Mouse (Mus musculus): ENCODE results near the gene Axdnd1.
"Not testable (repeated sequence)": the region's sequence is repeated elsewhere in the genome, so short reads cannot be mapped to it uniquely, and the experiment has no call there.

The Axdnd1 gene

DNA sequence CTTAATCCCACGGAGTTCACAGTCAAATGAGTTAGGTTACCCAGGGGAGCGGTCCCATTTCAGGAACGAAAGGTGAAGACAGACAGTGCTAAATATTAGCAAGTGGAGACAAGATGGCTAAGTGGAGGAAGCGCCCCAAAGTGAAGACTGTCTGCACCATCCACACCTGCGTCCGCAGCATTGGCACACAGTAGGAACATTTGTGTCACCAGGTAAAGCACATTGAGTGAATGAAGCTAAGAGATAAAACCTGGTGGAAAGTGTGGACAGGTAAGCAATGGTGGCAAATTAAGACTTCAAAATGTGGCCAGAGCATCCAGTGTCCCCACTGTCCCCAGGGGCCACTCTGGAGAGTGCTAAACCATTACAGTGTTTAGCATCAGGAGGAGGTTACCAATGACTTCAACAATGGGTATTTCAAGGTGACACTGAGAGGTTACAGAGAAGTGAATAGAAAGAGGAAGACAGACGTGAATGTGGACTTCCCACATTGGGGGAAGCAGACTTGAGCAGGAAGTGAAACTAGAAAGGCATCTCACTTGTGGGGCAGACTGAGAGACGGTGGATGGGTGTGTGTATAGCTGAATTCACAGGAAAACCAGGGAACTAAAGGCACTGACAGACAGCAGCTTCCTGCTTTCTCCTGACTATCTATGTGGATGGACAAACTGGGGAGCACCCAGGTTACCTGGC, 16.2 kb upstream of the Axdnd1 start:
- no peak for DNase-seq (ENCODE audit: low spot score)

DNA sequence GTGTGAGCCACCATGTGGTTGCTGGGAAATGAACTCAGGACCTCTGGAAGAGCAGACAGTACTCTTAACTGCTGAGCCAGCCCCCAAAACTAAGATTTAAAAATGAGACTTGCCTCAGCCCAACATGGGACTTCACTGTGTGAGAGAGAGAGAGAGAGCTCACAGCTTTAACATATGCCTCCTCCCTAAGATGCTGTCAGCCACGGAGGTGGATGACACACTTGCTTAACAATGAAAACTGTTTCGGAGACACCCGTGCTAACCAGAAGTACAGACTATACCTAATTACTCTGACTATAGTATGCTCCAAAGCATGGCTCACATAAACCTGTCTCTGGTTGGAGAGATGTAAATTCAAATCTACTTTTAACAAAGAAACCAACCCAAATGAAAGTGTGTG, 12.5 kb upstream of the Axdnd1 start:
- DNase-seq (ENCODE audit: low spot score) = no peak

DNA sequence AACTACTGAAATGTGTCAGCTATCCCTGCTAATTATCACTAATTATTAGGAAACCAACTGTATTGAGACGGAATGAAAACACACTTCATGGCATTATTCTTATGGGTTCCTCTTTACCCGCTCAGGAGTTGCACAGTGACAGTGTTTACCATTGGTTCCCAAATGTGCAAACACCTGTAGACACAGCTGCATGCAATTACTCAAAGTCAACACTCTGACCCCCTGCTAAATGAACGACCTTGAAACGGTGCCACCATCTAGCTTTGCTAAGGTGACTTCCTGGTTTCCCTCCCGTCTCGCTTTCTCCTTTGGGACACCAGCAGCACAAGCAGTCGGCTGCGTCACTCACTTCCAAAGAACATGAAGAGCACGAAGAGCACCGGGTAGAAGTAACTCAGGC, 11.5 kb upstream of the Axdnd1 start:
- no peak for DNase-seq (ENCODE audit: low spot score)

DNA sequence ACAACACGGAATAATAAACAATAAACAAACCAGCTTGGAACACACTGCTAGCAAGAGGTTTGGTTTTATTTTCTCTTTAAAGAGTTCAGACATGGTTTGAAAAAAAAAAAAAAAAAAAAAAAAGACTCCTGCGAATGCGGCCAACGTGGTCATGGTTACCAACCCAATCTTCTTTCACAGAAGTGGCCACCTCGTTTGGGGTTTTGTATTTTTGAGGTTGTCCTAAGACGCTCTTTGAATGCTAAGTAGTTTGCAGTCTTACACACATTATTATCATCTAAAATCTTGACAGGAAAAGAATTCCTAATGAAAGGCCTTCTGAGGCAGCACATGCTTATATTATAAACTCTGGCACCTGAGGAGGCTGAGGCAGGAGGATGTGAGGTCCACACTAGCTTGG, 7.5 kb upstream of the Axdnd1 start:
- DNase-seq (ENCODE audit: low spot score) = no peak

DNA sequence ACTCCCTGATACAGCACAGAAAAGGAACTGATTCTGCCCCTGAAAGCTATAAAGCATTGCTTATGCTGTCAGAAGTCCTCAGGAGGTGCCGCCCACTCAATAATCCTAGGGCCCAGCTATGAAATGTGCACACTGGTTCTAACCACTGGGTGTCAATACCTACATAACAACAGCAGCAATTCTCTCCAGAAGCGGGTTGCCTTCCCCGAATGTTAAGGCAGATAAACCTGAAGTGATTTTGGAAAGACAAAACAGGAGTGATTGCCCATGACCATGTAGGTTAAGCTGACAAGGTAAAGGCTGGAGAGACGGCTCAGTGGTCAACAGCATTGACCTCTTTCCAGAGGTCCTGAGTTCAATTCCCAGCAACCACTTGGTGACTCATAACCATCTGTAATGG, 4.8 kb upstream of the Axdnd1 start:
- no peak for DNase-seq (ENCODE audit: low spot score)

DNA sequence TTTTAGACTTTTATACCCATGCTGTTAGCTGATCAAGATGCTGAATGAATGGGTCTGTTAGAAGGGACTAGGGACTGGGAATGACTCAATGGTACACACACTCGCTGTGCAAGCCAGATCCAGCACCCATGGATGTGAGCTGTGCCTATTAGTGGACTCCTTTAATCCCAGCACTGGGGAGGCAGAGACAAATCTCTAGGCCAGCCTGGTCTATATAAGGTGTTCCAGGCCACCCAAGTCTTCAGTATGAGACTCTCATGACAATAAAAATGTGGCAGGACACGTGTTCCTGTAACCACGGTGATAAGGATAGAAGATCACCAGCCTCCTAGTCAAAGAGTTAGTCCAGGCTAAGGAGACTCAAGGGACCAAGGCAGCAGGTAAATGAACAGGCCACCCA, 3.1 kb upstream of the Axdnd1 start:
- DNase-seq (ENCODE audit: low spot score) = no peak

DNA sequence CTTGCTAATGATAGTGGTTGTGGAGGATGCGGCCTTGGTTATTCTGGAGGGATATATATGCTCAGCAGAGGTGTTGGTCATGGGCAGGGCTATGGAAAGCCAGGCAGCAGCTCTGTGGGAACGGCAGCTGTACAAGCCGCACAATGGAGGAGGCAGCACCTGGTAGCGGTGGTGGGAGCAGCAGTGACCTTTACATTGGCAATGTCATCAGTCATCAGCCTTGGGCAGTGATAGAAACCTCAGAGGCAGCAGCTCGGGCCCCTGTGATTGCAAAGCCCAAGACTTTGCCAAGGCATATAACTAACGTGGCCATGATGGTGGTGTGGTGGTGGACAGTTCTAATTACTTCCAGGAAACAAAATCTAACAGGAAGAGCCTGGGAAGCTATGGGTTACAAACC, 2.5 kb upstream of the Axdnd1 start:
- DNase-seq (ENCODE audit: low spot score) = no peak

DNA sequence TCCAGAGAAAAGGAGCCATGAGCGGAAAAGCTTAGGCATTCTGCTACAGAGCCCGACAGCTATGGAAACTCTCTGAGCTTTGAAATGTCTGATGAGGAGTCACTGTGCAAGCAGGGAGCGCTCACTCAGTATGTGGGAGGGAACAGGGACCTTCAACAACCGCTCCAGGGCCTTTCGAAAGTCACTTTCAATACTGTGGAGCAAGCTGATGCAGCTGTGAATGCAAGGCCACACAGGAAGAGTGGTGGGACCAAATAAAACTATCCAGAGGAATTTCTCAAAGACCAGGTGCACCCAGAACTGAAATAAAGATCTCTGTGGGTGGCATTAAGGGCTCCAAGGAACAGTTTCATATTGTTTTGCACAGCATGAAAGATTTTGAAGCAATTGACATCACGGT, 1.9 kb upstream of the Axdnd1 start:
- no peak for DNase-seq (ENCODE audit: low spot score)

DNA sequence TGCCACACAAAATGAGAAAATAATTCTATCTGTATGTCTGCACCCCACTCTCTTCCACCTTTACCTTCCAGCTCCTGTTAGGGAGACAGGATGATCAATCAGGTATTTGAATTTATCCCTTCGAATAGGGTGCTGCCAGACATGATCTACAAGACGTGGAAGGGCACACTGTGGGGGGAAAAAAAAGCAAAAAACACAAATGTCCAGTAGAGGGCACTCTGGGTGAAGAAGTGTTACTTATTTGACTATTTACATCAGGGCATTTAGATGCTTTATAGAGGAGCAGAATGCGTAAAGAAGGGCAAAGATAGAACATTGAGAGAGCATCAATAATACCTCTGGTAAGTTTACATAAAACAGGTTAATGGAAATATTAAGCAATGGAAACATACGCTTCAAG, 2.8 kb downstream of the Axdnd1 start:
- DNase-seq (ENCODE audit: low spot score) = no peak

DNA sequence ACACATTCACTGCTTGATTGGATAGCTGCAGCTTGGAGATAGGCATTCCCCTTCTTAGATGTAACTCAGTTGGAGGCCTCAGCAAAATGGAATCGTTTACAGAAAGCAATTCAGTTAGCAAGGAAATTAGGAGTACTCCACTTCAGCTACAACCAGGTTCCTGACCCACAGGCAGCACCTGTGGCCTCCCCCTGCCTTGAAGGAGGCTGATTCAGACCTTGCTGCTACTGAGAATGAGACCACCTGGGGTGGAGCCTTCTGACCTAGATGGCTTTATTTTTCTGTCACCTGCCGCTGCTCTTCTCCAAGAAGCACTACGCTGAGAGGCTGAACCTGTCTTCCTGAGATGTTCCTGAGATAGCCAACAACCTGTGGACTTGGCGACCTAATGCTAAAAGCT, 12.4 kb downstream of the Axdnd1 start:
- no peak for DNase-seq (ENCODE audit: low spot score)

DNA sequence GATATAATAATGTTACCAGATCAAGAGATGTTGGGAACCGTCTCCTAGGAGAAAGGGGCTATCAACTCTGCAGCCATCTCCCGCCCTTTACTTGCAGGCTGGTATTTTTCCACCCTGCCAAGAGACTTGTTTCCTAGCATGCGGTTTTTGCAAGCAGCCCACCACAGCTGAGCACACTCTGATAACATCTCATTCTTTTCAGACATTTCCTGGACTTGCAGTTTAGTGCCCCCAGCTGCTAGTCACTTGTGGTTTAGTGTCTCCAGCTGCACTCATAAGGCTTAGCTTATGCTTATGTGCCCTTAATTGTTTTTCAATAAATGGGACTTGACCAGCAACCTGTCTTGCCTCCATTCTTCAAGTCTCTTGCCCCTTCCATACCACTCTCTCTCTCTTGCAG, 13.0 kb downstream of the Axdnd1 start:
- DNase-seq (ENCODE audit: low spot score) = no peak

DNA sequence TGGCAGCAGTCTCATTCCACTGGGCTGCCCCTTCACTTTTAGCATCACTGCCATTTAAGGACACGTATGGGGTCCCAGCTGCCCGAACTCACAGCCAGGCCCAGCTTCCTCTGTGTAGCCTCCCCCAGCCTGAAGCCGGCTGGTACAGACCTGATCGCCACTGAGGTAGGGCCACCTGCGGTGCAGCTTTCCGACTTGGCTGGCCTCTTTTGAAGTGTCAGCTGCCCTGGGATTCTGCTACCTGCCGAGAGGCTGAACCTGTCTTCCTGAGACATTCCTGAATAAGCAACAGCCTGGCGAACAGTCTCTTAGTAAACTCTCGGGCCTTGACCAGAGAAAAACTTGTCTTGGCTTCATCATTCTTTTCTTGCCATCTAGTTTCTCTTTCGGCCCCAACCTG, 17.7 kb downstream of the Axdnd1 start:
- DNase-seq (ENCODE audit: low spot score) = no peak

DNA sequence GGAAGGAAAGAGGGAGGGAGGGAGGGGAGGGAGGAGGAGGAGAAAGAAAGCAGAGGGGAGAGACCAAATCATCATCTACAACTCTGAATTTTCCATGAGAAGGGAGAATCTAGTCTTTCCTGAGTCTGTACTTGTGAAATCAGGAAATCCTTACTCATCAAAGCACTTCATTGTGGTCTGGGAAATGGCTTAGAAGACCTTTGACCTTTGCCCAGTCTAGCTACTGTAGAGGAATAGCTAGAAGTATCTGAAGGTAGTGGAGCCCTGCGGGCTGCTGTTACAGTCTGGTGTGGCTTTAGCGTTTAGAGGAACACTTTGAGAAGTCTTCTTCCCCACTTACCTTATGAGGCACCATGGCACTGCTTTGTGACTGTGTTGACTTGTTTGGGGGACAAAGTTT, 18.5 kb downstream of the Axdnd1 start:
- no peak for DNase-seq (ENCODE audit: low spot score)

DNA sequence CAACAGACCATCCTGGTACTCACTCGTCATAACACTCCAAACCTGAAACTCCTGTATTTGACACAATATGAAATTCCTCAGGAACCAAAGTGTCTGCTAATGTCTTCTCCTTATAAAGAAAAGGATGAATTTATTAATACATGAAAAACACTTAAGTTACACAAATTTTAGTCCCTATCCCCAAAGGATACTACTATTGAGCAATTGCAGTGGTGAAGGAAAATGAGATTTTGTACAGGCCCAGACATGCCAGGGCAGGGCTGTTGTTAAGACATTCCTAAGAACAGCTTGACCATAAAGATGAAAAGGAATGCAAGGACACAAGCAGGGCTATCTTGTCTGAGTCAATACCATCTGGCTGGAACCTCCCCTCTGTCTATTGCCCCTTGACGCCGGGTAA, 20.8 kb downstream of the Axdnd1 start:
- DNase-seq (ENCODE audit: low spot score) = not testable (repeated sequence)

DNA sequence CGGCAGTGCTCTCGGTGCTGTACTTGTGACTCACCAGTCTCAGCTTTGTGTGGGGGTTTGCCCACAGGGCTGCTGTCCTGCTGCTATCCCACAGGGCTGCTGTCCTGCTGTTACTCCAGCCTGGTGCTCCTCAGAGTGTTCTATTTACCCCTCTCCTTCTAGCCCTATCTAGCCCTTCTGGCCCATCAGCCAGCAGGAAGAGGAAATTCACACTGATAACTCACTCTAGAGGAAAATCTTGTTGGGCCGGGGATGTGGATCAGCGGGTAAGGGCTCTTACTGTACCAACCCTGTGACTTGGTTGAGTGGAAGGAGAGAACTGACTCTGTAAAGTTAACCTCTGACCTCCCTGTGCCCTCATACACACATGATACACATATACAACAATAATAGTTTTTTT, 27.8 kb downstream of the Axdnd1 start:
- no peak for DNase-seq (ENCODE audit: low spot score)

DNA sequence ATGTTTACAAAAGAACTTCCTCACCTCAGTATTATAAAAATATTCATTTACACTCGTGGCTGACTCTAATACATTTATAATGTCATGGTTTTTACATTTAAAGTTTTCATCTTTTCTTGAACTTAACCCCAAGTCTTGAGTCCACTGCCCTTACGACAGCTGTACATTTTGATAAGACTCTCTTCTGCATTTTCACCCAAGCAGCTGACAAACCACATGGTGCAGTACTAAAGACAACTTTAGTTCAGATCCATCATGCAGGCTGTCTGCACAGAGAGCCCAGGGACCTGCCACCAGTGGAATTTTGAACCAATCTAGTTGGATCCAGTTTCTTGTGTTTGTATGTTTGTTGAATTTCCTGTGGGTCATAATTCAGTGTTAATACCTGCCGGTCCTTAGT, 34.1 kb downstream of the Axdnd1 start:
- no peak for DNase-seq (ENCODE audit: low spot score)

DNA sequence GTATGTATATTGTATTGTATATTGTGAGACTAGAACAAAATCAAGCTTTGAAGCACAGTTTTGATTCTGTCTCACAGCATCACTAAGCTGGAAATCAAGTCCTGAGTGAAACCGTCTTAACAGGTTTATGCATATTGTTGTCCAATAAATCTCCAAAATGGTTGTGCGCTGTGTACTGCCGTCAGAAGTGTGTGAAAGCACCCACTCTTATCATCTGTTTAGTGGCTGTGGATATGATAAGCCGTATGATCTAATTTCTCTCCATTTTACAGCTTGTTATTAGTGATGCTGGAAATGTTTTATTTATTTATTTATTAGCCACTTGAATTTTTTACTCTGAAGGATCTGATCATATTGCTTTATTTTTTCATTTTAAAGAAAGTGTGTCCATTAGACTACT, 34.7 kb downstream of the Axdnd1 start:
- no peak for DNase-seq (ENCODE audit: low spot score)

DNA sequence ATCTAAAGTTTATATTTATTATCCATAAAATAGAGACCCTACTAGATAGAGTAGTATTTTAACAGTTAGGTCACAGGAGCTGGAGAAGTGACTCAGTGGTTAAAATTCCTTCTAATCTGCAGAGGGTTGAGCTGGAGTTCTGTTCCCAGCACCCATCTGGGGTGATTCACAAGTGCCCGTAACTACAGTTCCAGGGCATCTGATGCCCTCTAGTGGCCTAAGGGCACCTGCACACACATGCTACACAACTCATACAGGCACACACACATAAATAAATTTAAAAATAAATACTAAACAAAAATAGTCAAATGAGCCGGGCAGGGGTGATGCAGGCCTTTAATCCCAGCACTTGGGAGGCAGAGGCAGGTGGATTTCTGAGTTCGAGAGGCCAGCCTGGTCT, 39.7 kb downstream of the Axdnd1 start:
- no peak for DNase-seq (ENCODE audit: low spot score)

DNA sequence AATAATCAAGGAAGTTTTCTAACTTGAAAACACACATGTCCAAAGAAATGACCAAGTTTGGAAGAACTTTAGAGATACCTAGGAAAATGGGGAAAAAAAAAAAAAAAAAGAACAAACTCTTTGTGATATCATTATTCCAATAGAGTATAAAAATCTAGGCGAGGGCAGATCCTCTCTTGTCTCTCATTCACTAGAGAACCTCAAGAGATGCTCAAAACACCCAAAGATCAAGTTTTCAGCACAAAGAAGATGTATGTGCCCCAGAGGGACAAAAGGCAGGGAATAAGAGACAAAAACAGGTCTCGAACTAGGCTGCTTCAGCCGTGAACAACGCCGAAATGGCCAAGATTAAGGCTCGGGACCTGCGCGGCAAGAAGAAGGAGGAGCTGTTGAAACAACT, 55.2 kb downstream of the Axdnd1 start, which contains the start of gene Gm2000:
Gene Gm2000, plus strand, starts transcription at position 301 of the 400 bp plus-strand sequence.
- no peak for DNase-seq (ENCODE audit: low spot score)

DNA sequence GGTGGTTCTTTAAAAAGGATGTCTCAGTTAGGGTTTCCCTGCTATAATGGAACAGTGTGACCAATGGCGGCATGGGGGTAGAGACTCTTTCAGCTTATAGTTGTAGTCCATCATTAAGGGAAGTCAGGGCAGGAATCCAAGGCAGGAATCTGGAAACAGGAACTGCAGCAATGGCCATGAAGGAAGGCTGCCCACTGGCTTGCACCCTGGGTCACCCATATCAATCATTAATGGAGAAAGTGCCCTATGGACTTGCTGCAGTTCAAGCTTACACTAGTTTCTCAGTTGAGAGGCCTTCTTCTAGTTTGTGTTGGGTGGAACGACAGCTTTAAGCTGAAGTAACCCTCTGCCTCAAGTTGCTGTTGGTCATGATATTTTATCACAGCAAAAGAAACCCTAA, 68.5 kb downstream of the Axdnd1 start:
- no peak for DNase-seq (ENCODE audit: low spot score)

DNA sequence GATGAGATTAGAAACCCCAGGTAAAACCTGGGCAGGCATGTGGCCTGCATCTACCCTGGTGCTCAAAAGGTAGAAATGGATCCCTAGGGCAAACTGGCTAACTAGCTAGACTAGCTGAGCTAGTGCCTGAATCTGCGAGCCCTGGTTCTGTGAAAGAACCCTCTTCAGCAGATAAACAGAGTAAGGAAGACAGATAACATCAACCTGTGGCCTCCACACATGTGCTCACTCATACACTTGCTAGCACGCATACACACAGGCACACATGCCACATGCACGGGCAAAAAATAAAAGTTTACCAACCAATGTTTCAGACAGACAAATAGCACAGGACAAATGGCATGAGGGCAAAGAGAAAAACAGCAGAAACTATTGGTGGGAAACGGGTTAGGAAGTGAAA, 70.5 kb downstream of the Axdnd1 start:
- no peak for DNase-seq (ENCODE audit: low spot score)

DNA sequence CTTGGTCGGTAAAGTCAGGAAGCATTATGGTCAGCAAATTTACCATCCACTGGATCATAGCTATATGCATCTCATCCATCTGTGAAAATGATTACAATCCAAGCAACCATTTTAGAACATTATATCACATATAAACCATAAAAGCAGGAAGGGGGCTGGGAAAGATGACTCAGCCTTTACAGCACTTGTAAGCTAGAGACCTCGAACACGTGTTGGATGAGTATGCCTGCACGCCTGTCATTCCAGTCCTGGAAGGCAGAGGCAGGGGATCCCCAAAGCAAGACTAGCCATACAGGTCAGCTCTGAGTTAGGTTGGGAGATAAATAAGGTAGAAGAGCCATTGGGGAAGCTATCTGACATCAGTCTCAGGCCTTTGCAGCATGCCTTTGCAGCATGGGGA, 71.9 kb downstream of the Axdnd1 start:
- no peak for DNase-seq (ENCODE audit: low spot score)

DNA sequence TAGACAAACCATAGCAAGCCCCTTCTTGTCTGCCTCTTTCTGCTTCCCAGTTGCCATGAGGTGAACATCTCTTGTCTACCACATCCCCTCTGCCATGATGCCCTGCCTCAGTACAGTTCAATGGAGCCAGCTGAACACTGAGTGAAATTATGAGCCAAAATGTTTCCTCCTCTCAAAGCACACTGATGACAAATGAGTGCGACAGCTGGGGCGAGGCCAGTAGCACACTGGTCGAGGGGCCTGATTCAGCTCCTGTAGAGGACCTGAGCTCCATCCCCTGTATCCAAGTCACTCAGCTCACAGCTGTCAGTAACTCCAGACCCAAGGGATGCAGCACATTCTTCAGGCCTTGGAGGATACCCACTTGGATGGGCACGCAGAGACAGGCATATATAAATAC, 75.3 kb downstream of the Axdnd1 start:
- DNase-seq (ENCODE audit: low spot score) = no peak

DNA sequence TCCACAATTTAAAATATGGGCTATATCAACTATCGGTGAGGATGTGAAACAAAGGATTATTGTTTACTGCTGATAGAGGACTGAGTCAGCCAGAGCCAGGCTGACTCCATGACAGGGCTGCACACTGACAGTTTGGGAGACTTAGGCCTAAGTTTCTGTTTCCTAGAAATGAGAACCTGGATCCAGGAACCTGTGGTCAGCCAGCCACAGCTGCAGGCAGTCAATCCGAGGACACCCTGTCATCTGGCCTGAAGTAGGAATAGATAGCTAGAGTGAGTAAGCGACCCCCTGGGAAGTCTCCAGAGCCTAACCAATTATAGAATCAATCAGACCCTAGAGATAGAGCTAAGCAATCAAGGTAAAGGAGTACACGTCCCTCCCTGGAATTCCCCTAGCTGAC, 76.5 kb downstream of the Axdnd1 start:
- no peak for DNase-seq (ENCODE audit: low spot score)

DNA sequence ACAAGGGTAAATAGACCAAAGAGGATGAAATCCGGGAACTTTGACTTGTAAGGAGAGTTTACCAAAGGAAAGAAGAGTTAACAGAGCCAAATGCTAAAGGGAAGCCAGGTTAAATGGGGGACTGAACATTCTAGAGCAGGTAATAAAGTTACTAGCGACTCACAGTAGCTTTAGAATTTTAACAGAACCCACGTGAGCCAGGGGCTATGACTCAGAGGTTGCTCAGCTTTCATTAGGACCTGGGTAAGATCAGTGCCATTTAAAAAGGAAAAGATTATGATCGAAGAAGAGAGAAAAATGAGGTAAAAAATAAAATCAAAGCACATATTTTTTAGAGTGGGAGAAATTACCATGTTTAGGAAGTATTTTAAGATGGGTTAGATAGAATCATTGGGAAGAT, 80.1 kb downstream of the Axdnd1 start:
- DNase-seq (ENCODE audit: low spot score) = no peak

All from ovary, postnatal 36 days (tissue).